Mouse (Mus musculus) lung, embryonic 14.5 days (tissue): ENCODE data around the gene Ube2v1. TPM values are rescaled to one million over a fixed set of nuclear protein-coding genes. Genes with fewer than 3 reads are reported as not detected.

Experiments used
- ATAC-seq: fragments of 200-750 bp; cut with Nextera tagmentation; 2 replicates; pipeline ENCODE4 v1.8.0; 2017; ENCODE audit warnings: mild to moderate bottlenecking, moderate TSS enrichment, moderate library complexity; ENCODE audit not compliant: insufficient read depth
- DNase-seq: peaks from one replicate; pipeline ENCODE4 v3.0.0-alpha.2; 2015
- H3K27ac ChIP-seq: fragments of 300-500 bp; sonication (generic); 2 replicates; pipeline ENCODE4 v1.5.1; 2014; ENCODE audit warnings: low read depth, mild to moderate bottlenecking, moderate library complexity
- H3K27me3 ChIP-seq: fragments of 300-500 bp; sonication (generic); 2 replicates; pipeline ENCODE4 v1.6.1; 2014; ENCODE audit warnings: low read length, control low read depth; ENCODE audit not compliant: insufficient read depth
- H3K36me3 ChIP-seq: fragments of 300-500 bp; sonication (generic); 2 replicates; pipeline ENCODE4 v1.6.1; 2014; ENCODE audit warnings: control low read depth; ENCODE audit not compliant: insufficient read depth
- H3K4me1 ChIP-seq: fragments of 300-500 bp; sonication (generic); 2 replicates; pipeline ENCODE4 v1.6.1; 2014; ENCODE audit warnings: antibody characterized with exemption, control low read depth; ENCODE audit not compliant: insufficient read depth
- H3K4me2 ChIP-seq: fragments of 300-500 bp; sonication (generic); 2 replicates; pipeline ENCODE4 v1.6.1; 2014; ENCODE audit warnings: mild to moderate bottlenecking
- H3K4me3 ChIP-seq: fragments of 300-500 bp; sonication (generic); 2 replicates; pipeline ENCODE4 v1.5.1; 2014; ENCODE audit warnings: low read depth, low read length
- H3K9ac ChIP-seq: fragments of 300-500 bp; sonication (generic); 2 replicates; pipeline ENCODE4 v1.6.1; 2014
- H3K9me3 ChIP-seq: fragments of 300-500 bp; sonication (generic); 2 replicates; pipeline ENCODE4 v1.6.1; 2016; ENCODE audit warnings: low read depth, low read length, control low read depth
- CTCF ChIP-seq: IDR thresholded peaks from 2 replicates; pipeline ENCODE4 v1.5.1; 2016; ENCODE audit warnings: antibody characterized with exemption, low read depth
- WGBS: fragments of 180-500 bp; shearing (Covaris S2); extraction: QIAGEN DNeasy Blood & Tissue Kit; methylation state at CpG from one replicate; pipeline ENCODE4 v1.1.7; 2014; 5-methylcytosine and 5-hydroxymethylcytosine counted together
- microRNA-seq: library from miRNA; unstranded; fragments of <30 nt; microRNA quantifications from one replicate; pipeline ENCODE4, GENCODE M21; 2016; ENCODE audit warnings: borderline number of aligned reads
- polyA plus RNA-seq: library from polyadenylated mRNA; unstranded; fragments of >200 nt; fragmentation: Nextera tagmentation; extraction: Ambion mirVana; gene quantifications from 2 replicates; pipeline ENCODE4 v1.2.1, GENCODE M21; 2014

Gene Ube2v1
- polyA plus RNA-seq, 1 experiment from 2014 or later, result 293 TPM

DNA sequence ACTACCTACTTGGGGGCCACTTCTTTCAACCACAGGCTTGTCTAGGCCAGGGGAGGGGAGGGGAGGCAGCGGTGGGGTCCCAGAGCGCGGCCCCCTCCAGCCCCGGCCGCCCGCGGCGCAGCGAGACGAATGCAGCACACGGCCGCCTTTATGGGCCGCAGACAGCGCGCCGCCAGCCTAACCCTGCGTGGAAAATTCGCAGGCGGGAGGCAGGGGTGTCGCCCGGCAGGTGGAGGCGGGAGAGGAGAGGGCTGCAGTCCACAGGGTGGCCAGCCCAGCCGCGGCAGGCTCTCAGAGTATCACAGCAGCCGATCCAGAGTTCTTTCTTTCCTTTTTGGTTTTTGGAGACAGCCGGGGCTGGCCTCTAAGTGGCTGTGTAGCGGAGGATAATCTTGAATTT is 72.5 kb downstream of the Ube2v1 start:
- WGBS, result 13% methylated on average over 27 of the region's 27 CpGs
- Histone ChIP-seq H3K27ac (peak overlapping the region; percentile 50; the same call in 1 of the 2 replicates), H3K4me2 (peak overlapping the region; percentile 54), H3K36me3 (no peaks in the 10 kb centered on the region), H3K27me3 (no peaks in the 10 kb centered on the region), H3K4me1 (peaks cover 27% of the 10 kb centered on the region), H3K4me3 (peak overlapping the region; percentile 18), H3K9me3 (no peaks in the 10 kb centered on the region), H3K9ac (peak overlapping the region; percentile 52)
- ATAC-seq (no peak), DNase-seq (peak; percentile 30)
- no peak for TF ChIP-seq CTCF

Small RNA genes within 50 kb of the gene (microRNA-seq; reads per million reads assigned to microRNA genes)
- not detected for gene Gm22355

Other genes with a start within 250 kb of the Ube2v1 start
- 22.5 and 23.6 TPM in 2 replicates for gene Slc9a8, start 210.4 kb downstream of the Ube2v1 start, polyA plus RNA-seq
- 94.7 and 98.7 TPM in 2 replicates for gene Rnf114, start 139.4 kb downstream of the Ube2v1 start, polyA plus RNA-seq
- gene Spata2, start 139.2 kb downstream of the Ube2v1 start, polyA plus RNA-seq, result 15.6 and 16.4 TPM in 2 replicates
- 152 and 162 TPM in 2 replicates for gene Snai1, start 93.9 kb downstream of the Ube2v1 start, polyA plus RNA-seq
- 10.0 and 12.3 TPM in 2 replicates for gene Gm20431, start 29.4 kb upstream of the Ube2v1 start, polyA plus RNA-seq
- 73.4 and 77.4 TPM in 2 replicates for gene Cebpb, start 56.8 kb upstream of the Ube2v1 start, polyA plus RNA-seq
- 41.6 and 43.3 TPM in 2 replicates for gene Tmem189, start 57.7 kb upstream of the Ube2v1 start, polyA plus RNA-seq